Mouse (Mus musculus): Measurements from ENCODE around the gene Slc28a3. TPM values are rescaled to one million over a fixed set of nuclear protein-coding genes. Genes with fewer than 3 reads are reported as not detected.

Gene Slc28a3
- polyA plus RNA-seq (2016; fragmentation: Nextera tagmentation; extraction: Ambion mirVana), result 0.05 and 0.11 TPM in 2 replicates

GRCm38 (mm10) chr13:58610716-58611115, at the start of gene Slc28a3:
Slc28a3 (minus strand) TSS chr13:58610877.
- Histone ChIP-seq H3K27me3 (no peaks in the 10 kb centered on the region), H3K9ac (no peak within 1 kb of the TSS), H3K27ac (no peak within 1 kb of the TSS), H3K4me3 (no peak within 1 kb of the TSS), H3K36me3 (no peaks in the 10 kb centered on the region), H3K4me1 (peaks cover 7% of the 10 kb centered on the region; the same call in 1 of the 2 replicates), H3K4me2 (replicated peaks) (peak within 1 kb of the TSS; percentile 9; the same call in 1 of the 2 replicates), H3K9me3 (no peaks in the 10 kb centered on the region)
- WGBS, result 11% methylated on average over 12 of the region's 12 CpGs
- ATAC-seq (ENCODE audit: insufficient number of reproducible peaks, insufficient read depth, low FRiP score, low TSS enrichment), result no peak

- Histone ChIP-seq H3K9ac (no peak overlapping the region), H3K4me2 (replicated peaks) (no peak overlapping the region), H3K9me3 (no peaks in the 10 kb centered on the region), H3K4me1 (no peaks in the 10 kb centered on the region), H3K4me3 (no peak overlapping the region), H3K27me3 (no peaks in the 10 kb centered on the region), H3K36me3 (no peaks in the 10 kb centered on the region), H3K27ac (no peak overlapping the region)
- no peak for ATAC-seq (ENCODE audit: insufficient number of reproducible peaks, insufficient read depth, low FRiP score, low TSS enrichment)
- 55% methylated on average over 9 of the region's 9 CpGs for WGBS
These were observed 47.3 kb upstream of the Slc28a3 start for GRCm38 (mm10) chr13:58657987-58658386.

DNA sequence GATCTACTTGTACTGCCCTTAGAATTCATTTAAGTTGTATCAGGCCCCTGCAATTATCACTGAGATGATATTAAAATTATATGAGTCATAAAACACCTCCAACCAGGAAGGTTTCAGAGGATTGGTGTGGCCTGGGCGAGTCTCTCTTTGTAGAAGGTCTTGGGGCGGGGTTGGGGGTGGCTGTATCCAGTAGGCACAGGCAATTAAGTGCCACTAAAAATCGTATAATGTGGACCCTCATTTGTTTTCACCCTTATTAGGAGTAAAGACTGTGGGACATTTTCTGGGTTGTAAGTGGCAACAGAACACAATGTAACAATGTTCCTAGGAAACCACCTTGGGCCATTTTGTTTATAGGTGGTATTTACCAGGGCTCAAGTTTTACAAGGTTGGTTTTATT, 46.2 kb upstream of the Slc28a3 start:
- Histone ChIP-seq H3K4me1 (no peaks in the 10 kb centered on the region), H3K27me3 (no peaks in the 10 kb centered on the region)

DNA sequence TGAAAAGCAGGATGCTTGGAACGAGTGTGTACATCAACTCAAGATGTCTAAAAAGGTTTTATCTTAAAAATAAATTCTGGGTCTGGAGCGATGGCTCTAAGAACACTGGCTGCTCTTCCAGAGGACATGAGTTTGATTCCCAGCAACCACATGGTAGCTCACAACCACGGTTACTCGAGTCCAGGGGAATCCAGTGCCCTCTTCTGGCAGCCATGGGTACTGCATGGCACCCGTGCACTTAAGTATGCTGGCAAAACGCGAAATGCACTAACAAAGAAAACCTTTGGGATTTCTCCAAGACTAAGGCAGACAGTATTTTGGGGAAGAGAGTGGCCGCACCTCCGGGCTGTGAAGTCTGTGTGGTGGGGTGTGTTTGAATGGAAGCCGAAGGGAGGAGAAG, 44.9 kb upstream of the Slc28a3 start:
- Histone ChIP-seq H3K9me3 (no peaks in the 10 kb centered on the region), H3K27me3 (no peaks in the 10 kb centered on the region), H3K9ac (no peak overlapping the region), H3K27ac (no peak overlapping the region), H3K4me3 (no peak overlapping the region), H3K36me3 (no peaks in the 10 kb centered on the region), H3K4me1 (no peaks in the 10 kb centered on the region), H3K4me2 (replicated peaks) (no peak overlapping the region)
- no peak for ATAC-seq (ENCODE audit: insufficient number of reproducible peaks, insufficient read depth, low FRiP score, low TSS enrichment)
- WGBS, result 76% methylated on average over 10 of the region's 10 CpGs

More for the DNA sequence above, 46.2 kb upstream of the Slc28a3 start:
- ATAC-seq (ENCODE audit: insufficient number of reproducible peaks, insufficient read depth, low FRiP score, low TSS enrichment), result no peak
- no peak overlapping the region for H3K27ac ChIP-seq
- H3K4me2 ChIP-seq (replicated peaks), result no peak overlapping the region
- H3K36me3 ChIP-seq, result no peaks in the 10 kb centered on the region
- no peaks in the 10 kb centered on the region for H3K9me3 ChIP-seq
- 79% methylated on average over 3 of the region's 3 CpGs for WGBS
- no peak overlapping the region for H3K9ac ChIP-seq
- no peak overlapping the region for H3K4me3 ChIP-seq

DNA sequence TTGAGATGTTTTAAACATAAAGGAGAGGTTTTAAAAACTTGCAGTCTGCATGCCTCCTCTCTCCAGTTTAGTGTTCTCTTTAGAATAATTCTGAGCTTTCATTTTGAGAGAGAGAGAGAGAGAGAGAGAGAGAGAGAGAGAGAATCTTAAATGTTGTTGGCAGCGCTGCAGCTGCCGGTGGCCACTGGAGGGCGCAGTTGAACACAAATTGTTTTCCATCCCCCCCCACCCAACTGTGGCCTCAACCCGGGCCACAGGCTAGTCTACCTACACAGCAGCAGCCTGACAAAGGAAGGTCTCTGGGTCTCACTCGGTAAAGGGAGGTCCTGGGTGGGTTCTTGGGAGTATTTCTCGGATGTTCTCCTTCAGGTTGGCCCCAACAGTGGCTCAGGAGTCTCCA, 29.7 kb upstream of the Slc28a3 start:
- Histone ChIP-seq H3K27me3 (no peaks in the 10 kb centered on the region), H3K27ac (no peak overlapping the region), H3K4me2 (replicated peaks) (no peak overlapping the region), H3K9me3 (no peaks in the 10 kb centered on the region), H3K4me3 (no peak overlapping the region), H3K36me3 (no peaks in the 10 kb centered on the region), H3K9ac (no peak overlapping the region), H3K4me1 (no peaks in the 10 kb centered on the region)
- WGBS, result 13% methylated on average over 6 of the region's 6 CpGs
- no peak for ATAC-seq (ENCODE audit: insufficient number of reproducible peaks, insufficient read depth, low FRiP score, low TSS enrichment)

DNA sequence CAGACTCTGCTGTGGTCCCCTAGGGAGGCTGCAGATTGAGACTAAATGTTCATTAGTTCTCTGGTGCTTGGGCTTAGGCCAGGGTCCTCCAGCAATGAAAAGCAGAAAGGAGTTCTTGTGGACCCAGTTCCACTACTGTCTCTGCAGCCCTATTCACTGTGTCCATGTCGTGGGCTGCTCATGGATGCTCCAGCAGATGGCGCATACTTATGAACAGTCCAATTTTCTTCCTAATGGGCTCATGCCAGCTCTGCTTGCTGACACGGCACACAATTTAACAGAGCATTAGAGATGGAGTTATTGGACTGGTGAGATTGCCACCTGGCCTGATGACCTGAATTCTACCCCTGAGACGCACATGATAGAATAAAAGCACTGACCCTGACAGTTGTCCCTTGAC, 28.3 kb upstream of the Slc28a3 start:
- Histone ChIP-seq H3K9me3 (no peaks in the 10 kb centered on the region), H3K4me1 (no peaks in the 10 kb centered on the region), H3K36me3 (no peaks in the 10 kb centered on the region), H3K4me2 (replicated peaks) (no peak overlapping the region), H3K27ac (no peak overlapping the region), H3K9ac (no peak overlapping the region), H3K4me3 (no peak overlapping the region), H3K27me3 (no peaks in the 10 kb centered on the region)
- no peak for ATAC-seq (ENCODE audit: insufficient number of reproducible peaks, insufficient read depth, low FRiP score, low TSS enrichment)
- 37% methylated on average over 4 of the region's 4 CpGs for WGBS

DNA sequence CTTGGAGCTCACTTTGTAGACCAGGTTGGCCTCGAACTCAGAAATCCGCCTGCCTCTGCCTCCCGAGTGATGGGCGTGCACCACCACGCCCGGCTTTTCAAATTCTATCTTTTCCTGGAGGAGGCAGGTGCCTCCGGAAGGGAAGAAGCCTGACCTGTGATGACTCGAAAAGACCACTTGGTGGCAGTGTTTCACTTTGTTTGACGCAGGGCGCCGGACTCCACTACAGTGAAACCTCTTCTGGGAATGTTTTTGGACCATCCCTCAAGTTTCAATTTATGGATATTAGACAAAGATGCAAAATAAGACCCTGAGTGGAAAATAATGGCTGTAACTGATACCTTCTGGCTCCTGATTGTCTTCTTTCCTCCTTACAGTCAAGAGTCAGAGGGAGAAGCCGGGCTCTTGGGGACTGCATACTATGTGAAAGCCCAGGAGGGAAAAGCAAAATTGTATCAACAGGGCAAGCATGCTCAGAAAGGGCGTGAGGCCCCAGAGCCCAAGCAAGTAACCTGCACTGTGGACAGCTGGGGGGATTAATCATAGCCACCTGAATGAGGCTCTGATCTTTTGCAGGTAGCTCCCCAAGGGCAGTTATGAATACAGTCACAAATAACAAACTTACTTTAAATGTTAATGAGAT, 26.8 kb upstream of the Slc28a3 start:
- WGBS, result 12% methylated on average over 13 of the region's 13 CpGs
- Histone ChIP-seq H3K9ac (no peak overlapping the region), H3K27ac (no peak overlapping the region), H3K4me1 (no peaks in the 10 kb centered on the region), H3K27me3 (no peaks in the 10 kb centered on the region), H3K36me3 (no peaks in the 10 kb centered on the region), H3K9me3 (no peaks in the 10 kb centered on the region), H3K4me3 (no peak overlapping the region), H3K4me2 (replicated peaks) (no peak overlapping the region)
- no peak for ATAC-seq (ENCODE audit: insufficient number of reproducible peaks, insufficient read depth, low FRiP score, low TSS enrichment)

DNA sequence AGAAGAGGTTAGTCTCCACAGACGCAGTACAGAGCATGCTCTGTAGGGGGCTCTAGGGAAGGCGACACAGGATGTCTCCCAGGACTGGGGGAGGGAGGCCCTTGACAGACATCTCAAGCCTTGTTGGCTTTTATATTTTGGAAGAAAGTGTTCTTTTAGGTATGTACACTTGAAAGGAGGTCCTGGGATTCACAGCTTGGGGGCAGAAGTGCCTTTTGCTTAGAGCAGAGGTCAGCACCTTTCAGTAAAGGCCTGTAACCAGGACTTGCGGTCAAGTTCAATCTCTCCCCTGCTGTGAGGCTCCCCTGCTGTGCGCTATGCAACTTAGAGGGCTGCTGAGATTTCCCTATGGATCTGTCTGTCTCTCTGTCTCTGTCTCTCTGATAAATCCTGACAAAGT, 23.2 kb upstream of the Slc28a3 start:
- H3K4me3 ChIP-seq, result no peak overlapping the region
- no peak overlapping the region for H3K27ac ChIP-seq
- no peaks in the 10 kb centered on the region for H3K27me3 ChIP-seq
- no peaks in the 10 kb centered on the region for H3K36me3 ChIP-seq
- 14% methylated on average over 4 of the region's 4 CpGs for WGBS
- no peak overlapping the region for H3K4me2 ChIP-seq (replicated peaks)
- H3K9ac ChIP-seq, result no peak overlapping the region
- no peaks in the 10 kb centered on the region for H3K9me3 ChIP-seq
- ATAC-seq (ENCODE audit: insufficient number of reproducible peaks, insufficient read depth, low FRiP score, low TSS enrichment), result no peak
- H3K4me1 ChIP-seq, result 0 out of 2 replicates have a peak, but pooled peaks cover 6% of the 10 kb centered on the region

GRCm38 (mm10) chr13:58630756-58631155, 20.1 kb upstream of the Slc28a3 start:
- Histone ChIP-seq H3K9me3 (no peaks in the 10 kb centered on the region), H3K4me1 (0 out of 2 replicates have a peak, but pooled peaks cover 6% of the 10 kb centered on the region), H3K27ac (no peak overlapping the region), H3K4me3 (no peak overlapping the region), H3K4me2 (replicated peaks) (no peak overlapping the region), H3K36me3 (no peaks in the 10 kb centered on the region), H3K9ac (no peak overlapping the region), H3K27me3 (no peaks in the 10 kb centered on the region)
- no peak for ATAC-seq (ENCODE audit: insufficient number of reproducible peaks, insufficient read depth, low FRiP score, low TSS enrichment)
- 37% methylated on average over 10 of the region's 10 CpGs for WGBS

DNA sequence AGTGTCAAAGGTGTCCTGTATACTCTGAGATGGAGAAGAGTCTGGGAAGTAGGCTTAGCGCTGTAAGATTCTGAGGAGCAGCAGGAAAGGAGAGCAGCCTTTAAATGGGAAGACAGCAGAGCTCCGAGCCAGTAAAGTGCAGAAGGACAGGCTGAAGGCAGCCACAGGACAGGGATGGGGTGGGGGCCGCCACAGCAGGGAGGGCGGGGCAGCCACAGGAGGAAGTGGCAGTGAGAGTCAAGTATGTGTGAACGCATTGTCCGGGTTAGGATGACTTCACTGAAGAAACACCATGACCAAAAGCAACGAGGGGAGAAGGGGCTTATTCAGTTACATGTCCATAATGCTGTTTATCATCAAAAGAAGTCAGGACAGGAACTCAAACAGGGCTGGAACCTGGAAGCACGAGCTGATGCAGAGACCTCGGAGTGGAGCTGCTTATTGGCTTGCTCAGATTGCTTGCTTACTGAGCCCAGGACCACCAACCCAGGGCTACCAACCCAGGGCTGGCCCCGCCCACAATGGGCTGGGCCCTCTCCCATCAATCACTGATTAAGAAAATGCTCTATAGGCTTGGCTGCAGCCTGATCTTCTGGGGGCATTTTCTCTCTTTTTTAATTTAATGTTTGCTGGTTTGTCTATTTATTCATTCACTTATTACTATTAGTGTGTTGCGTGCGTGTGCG, 18.8 kb upstream of the Slc28a3 start:
- no peaks in the 10 kb centered on the region for H3K9me3 ChIP-seq
- no peak overlapping the region for H3K27ac ChIP-seq
- H3K9ac ChIP-seq, result no peak overlapping the region
- peak overlapping the region; percentile 23 for H3K4me2 ChIP-seq (replicated peaks)
- ATAC-seq (ENCODE audit: insufficient number of reproducible peaks, insufficient read depth, low FRiP score, low TSS enrichment), result no peak
- H3K4me1 ChIP-seq, result 0 out of 2 replicates have a peak, but pooled peaks cover 6% of the 10 kb centered on the region
- no peaks in the 10 kb centered on the region for H3K27me3 ChIP-seq
- H3K4me3 ChIP-seq, result no peak overlapping the region
- no peaks in the 10 kb centered on the region for H3K36me3 ChIP-seq
- WGBS, result 26% methylated on average over 13 of the region's 13 CpGs

DNA sequence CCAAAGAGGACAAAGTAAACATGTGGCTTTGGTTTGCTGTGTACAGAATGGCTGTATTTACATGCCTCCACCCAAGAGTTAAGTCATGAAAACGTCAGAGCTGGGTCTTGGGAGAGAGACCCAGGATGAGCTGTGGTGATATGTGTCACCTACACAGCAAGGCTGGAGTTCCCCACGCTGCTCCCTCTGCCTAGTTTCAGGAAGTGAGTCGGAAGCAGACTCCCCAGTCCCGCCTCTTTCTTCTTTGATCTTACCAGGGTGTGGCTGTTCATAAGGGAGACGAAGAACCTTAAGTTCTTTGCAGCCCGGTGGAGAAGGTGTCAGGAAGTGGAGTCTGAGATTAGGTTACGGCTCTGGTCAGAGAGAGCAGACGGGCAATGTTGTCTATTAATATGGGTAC, 12.0 kb upstream of the Slc28a3 start:
- 42% methylated on average over 8 of the region's 8 CpGs for WGBS
- H3K4me2 ChIP-seq (replicated peaks), result no peak overlapping the region
- no peaks in the 10 kb centered on the region for H3K9me3 ChIP-seq
- H3K36me3 ChIP-seq, result no peaks in the 10 kb centered on the region
- no peak overlapping the region for H3K27ac ChIP-seq
- H3K4me3 ChIP-seq, result no peak overlapping the region
- H3K9ac ChIP-seq, result no peak overlapping the region
- no peaks in the 10 kb centered on the region for H3K27me3 ChIP-seq
- ATAC-seq (ENCODE audit: insufficient number of reproducible peaks, insufficient read depth, low FRiP score, low TSS enrichment), result no peak
- no peaks in the 10 kb centered on the region for H3K4me1 ChIP-seq

DNA sequence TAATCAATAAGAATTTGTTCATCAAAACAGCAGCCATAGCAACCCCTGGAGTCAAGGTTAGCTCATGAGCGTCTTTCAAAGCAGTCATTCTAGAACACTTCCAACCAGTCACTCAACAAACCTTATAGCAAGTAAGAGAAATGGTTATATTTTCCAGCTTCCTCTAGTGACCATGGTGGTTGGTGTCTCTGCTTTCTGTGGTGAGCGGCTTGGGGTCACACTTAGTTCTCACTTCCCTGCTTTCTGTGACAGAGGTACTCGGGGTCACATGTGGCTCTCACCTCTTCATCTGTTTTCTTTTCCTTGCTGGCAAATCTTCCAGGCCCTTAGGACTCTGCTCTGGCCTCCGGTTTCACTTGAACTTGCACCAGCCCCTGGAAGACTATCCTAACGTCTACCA, 8.6 kb upstream of the Slc28a3 start:
- WGBS, result 61% methylated on average over 5 of the region's 5 CpGs
- ATAC-seq (ENCODE audit: insufficient number of reproducible peaks, insufficient read depth, low FRiP score, low TSS enrichment), result no peak
- Histone ChIP-seq H3K27me3 (no peaks in the 10 kb centered on the region), H3K4me1 (no peaks in the 10 kb centered on the region), H3K27ac (no peak overlapping the region), H3K36me3 (no peaks in the 10 kb centered on the region), H3K4me2 (replicated peaks) (no peak overlapping the region), H3K9me3 (no peaks in the 10 kb centered on the region), H3K9ac (no peak overlapping the region), H3K4me3 (no peak overlapping the region)

Data from embryonic facial prominence, embryonic 12.5 days (tissue).